Mouse (Mus musculus): ENCODE measurements around the gene Dmap1. TPM values are rescaled to one million over a fixed set of nuclear protein-coding genes. Genes with fewer than 3 reads are reported as not detected.

Dmap1 gene
- polyA plus RNA-seq, 1 experiment from 2014 or later, result 73.6 TPM

DNA sequence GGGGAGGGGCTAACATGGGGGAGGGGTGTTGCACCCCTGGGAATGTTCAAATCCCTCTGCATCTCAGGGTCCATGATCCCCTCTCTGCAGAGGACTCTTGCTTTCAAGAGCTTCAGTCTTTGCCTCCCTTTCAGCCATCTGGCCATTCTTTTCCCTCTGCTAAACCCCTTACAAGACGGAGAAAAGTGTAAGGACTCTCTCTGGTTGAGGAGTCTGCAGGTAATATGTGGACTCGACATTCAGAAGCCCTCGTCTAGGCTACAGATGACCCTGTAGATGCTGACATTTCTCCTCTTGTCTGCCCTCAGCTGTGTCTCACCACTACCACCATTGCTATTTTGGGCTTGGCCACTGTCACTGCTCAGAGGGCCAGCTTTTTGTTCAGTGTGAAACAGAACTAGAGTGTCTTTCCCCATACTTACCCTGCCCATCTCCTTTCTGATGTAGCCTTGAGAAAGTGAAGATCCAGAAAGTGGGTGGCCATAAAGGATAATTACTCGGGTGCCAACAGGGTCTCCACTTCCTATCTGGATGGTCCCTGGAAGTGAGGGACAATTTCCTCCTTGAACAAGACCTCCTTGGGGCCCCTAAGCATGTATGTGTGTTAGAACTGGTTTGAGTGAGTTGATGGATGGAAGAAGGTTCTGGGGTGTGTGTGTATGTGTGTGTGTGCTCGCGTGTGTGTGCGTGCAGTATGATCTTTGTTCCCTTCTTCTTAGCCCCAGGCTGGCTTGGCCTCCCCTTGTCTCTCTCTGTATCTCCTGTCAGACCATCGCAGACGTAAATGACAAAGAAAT, 27.2 kb downstream of the Dmap1 start:
- peak overlapping the region; percentile 50 for H3K9ac ChIP-seq
- H3K4me2 ChIP-seq, result peak overlapping the region; percentile 29; the same call in 1 of the 2 replicates

DNA sequence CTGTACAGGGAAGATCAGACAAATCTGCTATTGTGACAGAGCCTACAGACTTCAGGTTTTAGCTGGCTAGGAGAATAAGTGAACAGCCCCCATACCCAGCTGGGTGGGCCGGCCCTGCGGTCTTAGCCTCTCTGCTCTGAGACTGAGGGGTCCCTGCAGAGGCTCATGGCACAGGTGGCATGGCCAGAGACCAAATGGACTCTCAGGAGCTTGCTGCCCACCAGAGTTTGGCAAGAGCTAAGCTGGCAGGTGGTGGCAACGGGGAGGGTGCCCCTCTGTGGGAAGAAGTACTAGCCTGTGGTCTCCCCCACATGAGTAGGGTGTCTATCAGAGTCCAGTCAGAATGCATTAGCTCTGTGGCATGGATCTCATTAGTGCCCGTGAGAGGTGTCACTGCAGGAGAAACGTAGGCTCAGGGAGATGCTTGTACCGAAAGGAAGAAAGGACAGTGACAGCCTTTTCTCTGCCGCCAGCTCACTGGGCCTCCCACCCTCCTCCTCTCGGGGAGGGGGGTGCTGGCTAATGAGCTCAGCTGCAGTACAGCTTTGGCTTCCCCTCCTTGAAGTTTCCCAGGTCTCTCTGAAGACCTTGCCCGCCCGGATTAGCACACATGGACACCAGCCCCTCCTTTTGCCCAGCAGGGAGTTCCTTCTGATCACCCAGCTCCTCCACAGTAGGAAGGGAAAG, 27.9 kb downstream of the Dmap1 start:
- peak; percentile 8; the same call in 1 of the 2 replicates for ATAC-seq
- 4% methylated on average over 8 of the region's 10 CpGs for WGBS

More for the DNA sequence above, 27.2 kb downstream of the Dmap1 start:
- Histone ChIP-seq H3K27ac (peak overlapping the region; percentile 83), H3K9me3 (replicated peaks) (no peaks in the 10 kb centered on the region), H3K27me3 (no peaks in the 10 kb centered on the region), H3K4me3 (no peak overlapping the region), H3K36me3 (ENCODE audit: poor library complexity, severe bottlenecking) (no peaks in the 10 kb centered on the region), H3K4me1 (peaks cover 84% of the 10 kb centered on the region)
- ATAC-seq, result no peak
- 41% methylated on average over 9 of the region's 9 CpGs for WGBS

DNA sequence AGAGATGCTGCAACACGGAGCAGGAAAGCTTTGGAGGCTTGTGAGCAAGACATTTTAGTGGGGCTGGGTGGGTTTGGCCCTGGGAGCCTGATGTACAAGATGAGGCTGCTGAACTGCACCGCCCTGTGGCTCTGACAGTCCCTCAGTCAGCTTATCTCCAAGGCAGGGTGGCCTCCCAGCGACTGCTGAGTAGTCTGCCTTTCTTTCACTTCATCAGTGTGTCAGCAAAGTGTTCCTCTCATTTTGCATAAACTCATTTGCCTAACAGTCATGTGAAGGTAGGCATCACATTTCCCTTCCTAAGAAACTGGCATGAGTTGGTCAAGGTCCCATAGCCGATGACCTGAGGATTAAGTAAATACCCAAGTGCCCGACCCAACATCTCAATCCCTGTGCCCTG, 29.3 kb downstream of the Dmap1 start:
- Histone ChIP-seq H3K27me3 (no peaks in the 10 kb centered on the region), H3K27ac (no peak overlapping the region; the same call in 1 of the 2 replicates), H3K9ac (no peak overlapping the region), H3K9me3 (replicated peaks) (no peaks in the 10 kb centered on the region), H3K4me1 (peaks cover 89% of the 10 kb centered on the region), H3K4me2 (no peak overlapping the region), H3K4me3 (no peak overlapping the region), H3K36me3 (ENCODE audit: poor library complexity, severe bottlenecking) (0 out of 2 replicates have a peak, but pooled peaks cover 4% of the 10 kb centered on the region)
- ATAC-seq, result no peak
- 52% methylated on average over 5 of the region's 5 CpGs for WGBS

More for the DNA sequence above, 27.9 kb downstream of the Dmap1 start:
- H3K36me3 ChIP-seq (ENCODE audit: poor library complexity, severe bottlenecking), result 0 out of 2 replicates have a peak, but pooled peaks cover 3% of the 10 kb centered on the region
- H3K27me3 ChIP-seq, result no peaks in the 10 kb centered on the region
- peak overlapping the region; percentile 83 for H3K27ac ChIP-seq
- H3K4me1 ChIP-seq, result peaks cover 90% of the 10 kb centered on the region
- peak overlapping the region; percentile 29 for H3K4me2 ChIP-seq
- H3K9me3 ChIP-seq (replicated peaks), result no peaks in the 10 kb centered on the region
- no peak overlapping the region for H3K4me3 ChIP-seq
- peak overlapping the region; percentile 50 for H3K9ac ChIP-seq

DNA sequence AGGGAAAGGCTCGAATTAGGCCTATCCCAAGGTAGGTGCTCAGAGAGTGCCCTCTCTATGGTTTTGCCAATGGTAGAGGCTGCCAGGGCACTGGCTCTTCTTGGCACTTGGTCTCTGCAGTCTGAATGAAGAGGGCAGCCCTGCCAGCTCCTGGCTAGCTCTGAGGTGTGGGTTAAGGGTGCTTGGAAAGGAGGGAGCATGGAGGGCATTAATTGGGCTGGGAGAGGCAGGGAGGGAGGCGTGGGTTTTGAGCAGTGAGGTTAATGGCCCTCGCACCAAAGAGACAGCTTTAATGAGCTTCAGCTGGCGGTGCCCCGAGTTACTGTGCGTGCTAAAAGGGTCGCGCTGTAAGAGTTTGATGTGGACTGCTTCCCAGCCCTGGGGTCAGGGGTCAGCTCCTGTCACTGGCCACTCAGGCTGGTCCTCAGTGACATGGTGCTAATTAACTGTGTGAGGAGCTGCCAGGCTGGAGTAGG, 30.4 kb downstream of the Dmap1 start:
- 8% methylated on average over 8 of the region's 8 CpGs for WGBS
- Histone ChIP-seq H3K9me3 (replicated peaks) (no peaks in the 10 kb centered on the region), H3K4me3 (no peak overlapping the region), H3K9ac (no peak overlapping the region), H3K4me2 (no peak overlapping the region), H3K27ac (peak overlapping the region; percentile 60), H3K27me3 (no peaks in the 10 kb centered on the region), H3K4me1 (peaks cover 89% of the 10 kb centered on the region), H3K36me3 (ENCODE audit: poor library complexity, severe bottlenecking) (0 out of 2 replicates have a peak, but pooled peaks cover 4% of the 10 kb centered on the region)
- peak; percentile 54 for ATAC-seq

DNA sequence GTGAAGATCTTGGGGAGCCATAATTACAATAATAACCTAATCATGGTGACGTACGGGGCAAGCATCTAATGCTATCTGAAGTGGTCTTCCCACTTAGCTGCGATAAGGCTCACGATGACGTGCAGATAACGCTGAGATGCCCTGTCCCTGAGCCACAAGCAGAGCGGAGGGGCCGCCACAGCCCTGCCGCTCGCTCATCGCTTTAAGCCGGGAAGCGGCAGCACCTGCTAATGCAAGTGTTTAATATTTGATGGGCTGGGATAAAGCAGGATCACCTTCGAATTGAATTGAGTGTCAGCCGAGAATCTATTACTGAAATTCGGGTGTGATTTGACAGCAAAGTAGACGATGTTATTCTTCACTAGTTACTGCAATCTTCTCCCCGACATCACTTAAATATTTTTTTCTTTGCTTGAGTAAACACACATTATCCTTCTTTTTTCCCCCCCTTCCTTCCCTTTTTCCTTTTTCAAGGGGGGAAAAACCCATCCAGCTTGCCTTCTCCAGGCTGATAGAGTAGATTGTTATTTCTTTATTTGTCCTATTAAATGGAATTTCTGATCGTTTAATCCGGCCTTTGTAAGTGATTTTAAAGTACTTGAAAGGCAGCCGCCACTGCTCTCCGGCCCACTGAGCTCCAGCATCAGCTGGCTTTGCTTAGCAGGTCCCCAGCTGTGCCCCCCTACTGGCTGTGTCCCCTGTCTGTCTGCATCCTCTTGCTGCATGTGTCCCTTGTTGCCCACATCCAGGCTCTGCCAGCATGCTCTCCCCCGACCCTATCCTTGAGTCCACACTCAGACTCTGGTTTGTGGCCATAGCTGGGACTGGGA, 34.9 kb downstream of the Dmap1 start:
- Histone ChIP-seq H3K36me3 (ENCODE audit: poor library complexity, severe bottlenecking) (0 out of 2 replicates have a peak, but pooled peaks cover 4% of the 10 kb centered on the region), H3K27ac (peak overlapping the region; percentile 88), H3K27me3 (no peaks in the 10 kb centered on the region), H3K4me1 (peaks cover 77% of the 10 kb centered on the region), H3K4me2 (peak overlapping the region; percentile 25), H3K4me3 (no peak overlapping the region), H3K9me3 (replicated peaks) (no peaks in the 10 kb centered on the region), H3K9ac (peak overlapping the region; percentile 51)
- ATAC-seq, result no peak
- 18% methylated on average over 23 of the region's 23 CpGs for WGBS

DNA sequence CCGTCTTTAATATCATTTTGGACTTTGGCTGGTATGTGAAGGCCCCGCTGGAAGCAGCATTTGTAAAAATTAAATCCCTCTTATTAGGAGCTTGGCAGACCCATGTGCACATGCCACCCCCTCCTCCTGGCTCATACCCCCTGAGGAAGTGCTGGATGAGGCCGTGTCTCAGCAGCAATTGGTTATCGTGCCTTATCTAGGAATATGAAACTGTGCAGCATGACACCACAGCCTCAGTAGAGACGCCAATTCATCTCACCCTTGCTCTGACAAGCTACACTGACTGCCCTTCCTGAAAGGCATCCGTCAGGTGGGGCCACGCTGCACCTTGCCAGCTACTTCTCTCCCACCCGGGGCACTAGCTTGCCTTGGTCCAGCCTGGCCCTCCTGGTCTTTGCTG, 35.6 kb downstream of the Dmap1 start:
- H3K9me3 ChIP-seq (replicated peaks), result no peaks in the 10 kb centered on the region
- WGBS, result 36% methylated on average over 8 of the region's 8 CpGs
- ATAC-seq, result no peak
- H3K27ac ChIP-seq, result peak overlapping the region; percentile 88
- H3K9ac ChIP-seq, result peak overlapping the region; percentile 51
- no peaks in the 10 kb centered on the region for H3K27me3 ChIP-seq
- H3K4me3 ChIP-seq, result no peak overlapping the region
- 0 out of 2 replicates have a peak, but pooled peaks cover 4% of the 10 kb centered on the region for H3K36me3 ChIP-seq (ENCODE audit: poor library complexity, severe bottlenecking)
- peaks cover 70% of the 10 kb centered on the region for H3K4me1 ChIP-seq
- H3K4me2 ChIP-seq, result peak overlapping the region; percentile 25

DNA sequence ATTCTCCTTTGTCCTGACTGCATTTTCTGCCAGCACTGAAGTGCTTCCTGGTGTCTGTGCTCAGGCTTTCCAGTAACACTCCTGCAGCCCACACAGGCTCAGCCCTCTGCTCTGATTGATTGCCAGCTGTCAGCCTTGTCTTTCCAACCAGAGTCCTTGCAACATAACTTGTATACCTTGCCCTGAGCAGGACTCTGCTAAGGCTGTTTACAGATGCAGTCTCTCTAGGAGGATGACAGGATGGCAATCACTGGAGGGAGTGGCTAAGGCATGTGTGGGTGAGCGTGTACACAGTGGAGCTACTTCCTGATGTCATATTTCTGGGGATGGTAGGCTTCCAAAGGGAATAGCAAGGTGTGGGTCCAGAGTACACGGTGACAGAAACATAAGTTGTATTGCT, 36.2 kb downstream of the Dmap1 start:
- H3K9me3 ChIP-seq (replicated peaks), result no peaks in the 10 kb centered on the region
- no peaks in the 10 kb centered on the region for H3K27me3 ChIP-seq
- H3K9ac ChIP-seq, result peak overlapping the region; percentile 51
- ATAC-seq, result peak; percentile 5; the same call in 1 of the 2 replicates
- H3K36me3 ChIP-seq (ENCODE audit: poor library complexity, severe bottlenecking), result peaks cover 10% of the 10 kb centered on the region
- H3K4me1 ChIP-seq, result peaks cover 65% of the 10 kb centered on the region
- peak overlapping the region; percentile 88 for H3K27ac ChIP-seq
- H3K4me2 ChIP-seq, result no peak overlapping the region
- WGBS, result 57% methylated on average over 2 of the region's 2 CpGs
- H3K4me3 ChIP-seq, result no peak overlapping the region

DNA sequence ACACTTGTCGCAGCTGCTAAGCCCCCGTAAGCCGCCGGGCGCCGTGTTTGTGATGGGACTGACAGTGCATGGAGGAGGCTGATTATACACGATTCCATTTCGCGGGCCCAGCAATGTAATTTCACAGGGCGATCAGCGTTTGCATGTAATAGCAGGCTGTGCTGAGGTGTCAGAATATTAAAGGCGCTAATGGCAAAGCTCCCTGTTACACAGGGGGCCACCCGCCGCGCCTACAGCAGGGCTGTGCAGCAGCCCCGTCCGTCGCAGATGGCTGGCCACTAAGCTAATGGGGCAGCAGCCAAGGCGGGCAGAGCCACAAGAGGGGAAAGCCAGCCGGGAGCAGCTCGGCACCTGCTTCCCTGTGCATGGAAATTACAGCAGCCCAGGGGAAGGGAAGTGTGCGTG, 37.0 kb downstream of the Dmap1 start:
- peaks cover 11% of the 10 kb centered on the region for H3K36me3 ChIP-seq (ENCODE audit: poor library complexity, severe bottlenecking)
- H3K9ac ChIP-seq, result peak overlapping the region; percentile 51
- H3K27ac ChIP-seq, result peak overlapping the region; percentile 88
- peaks cover 59% of the 10 kb centered on the region for H3K4me1 ChIP-seq
- no peaks in the 10 kb centered on the region for H3K27me3 ChIP-seq
- H3K9me3 ChIP-seq (replicated peaks), result no peaks in the 10 kb centered on the region
- peak; percentile 88 for ATAC-seq
- H3K4me2 ChIP-seq, result peak overlapping the region; percentile 45
- no peak overlapping the region; the same call in 1 of the 2 replicates for H3K4me3 ChIP-seq
- WGBS, result 13% methylated on average over 22 of the region's 22 CpGs

DNA sequence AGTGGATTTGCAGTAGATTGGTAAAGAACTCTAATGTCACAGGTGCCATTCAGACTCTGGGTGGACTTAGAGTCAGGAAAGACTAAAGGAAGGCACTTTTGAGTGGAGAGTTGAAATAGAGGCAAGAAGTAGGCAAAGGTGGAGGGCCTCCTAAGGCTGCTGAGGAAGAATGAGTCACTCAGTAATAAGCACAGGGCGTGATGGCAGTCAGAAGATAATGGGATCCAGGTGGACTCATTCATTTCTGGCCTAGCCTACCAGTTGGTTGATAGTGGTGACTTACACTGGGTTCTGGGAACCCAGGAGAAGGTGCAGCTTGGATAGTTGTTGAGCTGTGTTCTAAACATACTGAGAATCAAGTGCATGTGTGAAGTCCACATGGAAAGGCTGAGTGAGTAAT, 40.3 kb downstream of the Dmap1 start:
- no peak overlapping the region for H3K27ac ChIP-seq
- H3K4me1 ChIP-seq, result peaks cover 42% of the 10 kb centered on the region
- H3K4me2 ChIP-seq, result no peak overlapping the region
- peaks cover 8% of the 10 kb centered on the region for H3K36me3 ChIP-seq (ENCODE audit: poor library complexity, severe bottlenecking)
- H3K9me3 ChIP-seq (replicated peaks), result no peaks in the 10 kb centered on the region
- no peak overlapping the region for H3K4me3 ChIP-seq
- WGBS, result 93% methylated on average over 1 of the region's 1 CpGs
- ATAC-seq, result no peak
- no peak overlapping the region for H3K9ac ChIP-seq
- H3K27me3 ChIP-seq, result no peaks in the 10 kb centered on the region; the same call in 1 of the 2 replicates

DNA sequence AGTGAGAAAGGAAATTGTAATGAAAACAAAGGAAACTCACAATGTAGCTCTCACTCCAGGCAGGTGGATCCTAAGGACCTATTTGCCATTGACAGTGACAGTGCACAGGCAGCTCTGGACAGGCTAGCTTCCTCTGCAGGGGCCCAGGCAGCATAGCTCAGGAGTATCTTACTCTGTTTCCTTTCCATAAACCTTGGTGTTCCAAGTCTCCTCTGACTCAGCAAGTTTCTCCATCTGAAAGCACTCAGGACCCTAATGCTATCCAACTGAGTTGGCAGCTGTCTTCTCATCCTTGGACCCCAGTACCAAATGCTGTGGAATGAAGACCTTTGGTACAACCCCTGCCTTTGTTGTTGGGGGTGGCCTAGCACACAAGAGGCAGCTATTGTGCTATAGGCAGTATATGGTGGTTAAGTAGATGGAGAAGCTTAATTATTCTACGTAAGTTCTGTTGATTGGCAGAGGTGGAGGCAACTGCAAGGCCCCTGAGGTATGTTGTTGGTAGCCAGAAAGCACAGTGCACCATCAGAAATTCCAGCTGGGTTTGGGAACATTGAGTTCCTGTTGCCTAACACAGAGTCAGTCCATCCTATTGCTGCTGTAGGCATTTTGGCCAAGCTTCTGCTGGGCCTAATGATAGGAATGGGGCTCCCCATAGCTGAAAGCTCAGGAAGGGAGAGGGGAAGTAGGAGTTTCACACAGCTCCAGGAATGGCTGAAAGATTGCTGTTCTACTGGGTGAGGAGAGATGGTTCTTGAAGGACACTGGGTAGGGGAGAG, 41.0 kb downstream of the Dmap1 start:
- 92% methylated on average over 1 of the region's 1 CpGs for WGBS
- H3K4me2 ChIP-seq, result no peak overlapping the region
- H3K9me3 ChIP-seq (replicated peaks), result no peaks in the 10 kb centered on the region
- H3K36me3 ChIP-seq (ENCODE audit: poor library complexity, severe bottlenecking), result peaks cover 8% of the 10 kb centered on the region
- peaks cover 42% of the 10 kb centered on the region for H3K4me1 ChIP-seq
- ATAC-seq, result no peak
- no peak overlapping the region for H3K9ac ChIP-seq
- no peak overlapping the region for H3K4me3 ChIP-seq
- no peak overlapping the region for H3K27ac ChIP-seq
- no peaks in the 10 kb centered on the region; the same call in 1 of the 2 replicates for H3K27me3 ChIP-seq
